Mouse (Mus musculus): Measurements from ENCODE around the gene Eci2.

DNA sequence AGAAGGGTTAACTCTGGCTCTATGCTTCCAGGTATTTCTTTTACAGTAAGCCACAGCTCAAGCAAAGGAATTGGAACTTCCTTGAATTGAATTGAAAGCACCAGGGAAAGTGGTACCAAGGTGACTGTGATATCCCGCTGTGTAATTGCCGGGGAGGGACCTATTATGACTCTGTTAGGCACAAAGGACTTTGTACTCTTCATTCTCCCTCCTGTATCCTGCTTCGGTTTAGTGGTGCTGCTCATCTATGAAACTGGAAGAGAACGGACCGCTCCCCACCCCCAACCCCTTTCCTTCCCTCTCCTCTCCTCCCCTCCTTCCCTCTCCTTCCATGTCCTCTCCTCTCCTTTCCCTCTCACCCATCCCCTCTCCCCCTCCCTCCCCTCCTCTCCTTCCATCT is 62.0 kb downstream of the Eci2 start:
- TF ChIP-seq EP300 (IDR thresholded peaks at IDR 0.05; ENCODE audit: insufficient read depth, low read depth, low read length) (no peak), CTCF (IDR thresholded peaks at IDR 0.05) (no peak)
